8 mouse cellular contexts compared by ENCODE assay signal in genomic region chr19:27395481-27395880, GRCm38 (mm10). TPM values are rescaled to one million over a fixed set of nuclear protein-coding genes. Genes with fewer than 3 reads are reported as not detected.
DNase-seq lines count a peak whose midpoint lies in the region; ATAC-seq and TF ChIP-seq lines count a peak whose summit lies in the region.

No protein-coding gene starts in this region.

- intact Hi-C loops in left cerebral cortex, postnatal 10 days (cut with DNase I), result loop anchor here (5.0 kb wide), 1 partner anchor 148 kb away; no protein-coding TSS in a partner anchor

- H3K9me3 ChIP-seq in hindbrain, embryonic 12.5 days (replicated peaks), result no peaks in the 10 kb centered on the region
- no peaks in the 10 kb centered on the region for H3K9me3 ChIP-seq in hindbrain, embryonic 14.5 days (ENCODE audit: control insufficient read depth, low read length)
- no peaks in the 10 kb centered on the region for H3K9me3 ChIP-seq in MEL (replicated peaks; ENCODE audit: insufficient read depth, low read length)
- no peaks in the 10 kb centered on the region for H3K9me3 ChIP-seq in hindbrain, postnatal 0 days (ENCODE audit: low read length)
- no peaks in the 10 kb centered on the region for H3K9me3 ChIP-seq in lung, postnatal 0 days (ENCODE audit: low read length)

- H3K36me3 ChIP-seq in hindbrain, embryonic 12.5 days, result peaks cover 84% of the 10 kb centered on the region
- H3K36me3 ChIP-seq in hindbrain, embryonic 14.5 days (replicated peaks; ENCODE audit: control insufficient read depth, insufficient read depth), result peaks cover 81% of the 10 kb centered on the region
- peaks cover 0 to 44% of the 10 kb centered on the region in 2 experiments; a peak in 2 of 4 replicates for H3K36me3 ChIP-seq in MEL (ENCODE audit: control insufficient read depth in 1 of 2, insufficient read depth in 2 of 2, low read length in 2 of 2)
- peaks cover 29% of the 10 kb centered on the region for H3K36me3 ChIP-seq in hindbrain, postnatal 0 days (ENCODE audit: insufficient read depth, low read length)
- peaks cover 18% of the 10 kb centered on the region; the same call in 1 of the 2 replicates for H3K36me3 ChIP-seq in lung, postnatal 0 days (ENCODE audit: insufficient read depth, low read length)

- no peak for TF ChIP-seq RAD21 in MEL (IDR thresholded peaks at IDR 0.05; ENCODE audit: low read depth, low read length)

- 92% methylated on average over 8 of the region's 8 CpGs for WGBS in hindbrain, embryonic 12.5 days
- 92% methylated on average over 8 of the region's 8 CpGs for WGBS in hindbrain, embryonic 14.5 days
- 89% methylated on average over 8 of the region's 8 CpGs for WGBS in hindbrain, postnatal 0 days
- WGBS in lung, postnatal 0 days, result 74% methylated on average over 8 of the region's 8 CpGs

- no peak for TF ChIP-seq POLR2A in MEL (IDR thresholded peaks at IDR 0.05; ENCODE audit: control insufficient read depth in 1 of 2, insufficient read depth in 1 of 2, low read depth in 1 of 2, low read length in 2 of 2, poor library complexity in 1 of 2)

- no peaks in the 10 kb centered on the region for H3K27me3 ChIP-seq in hindbrain, embryonic 12.5 days
- H3K27me3 ChIP-seq in hindbrain, embryonic 14.5 days (ENCODE audit: control insufficient read depth, insufficient read depth, low read length), result no peaks in the 10 kb centered on the region
- no peaks in the 10 kb centered on the region for H3K27me3 ChIP-seq in MEL (ENCODE audit: control insufficient read depth in 1 of 2, insufficient read depth in 2 of 2, low read length in 2 of 2)
- no peaks in the 10 kb centered on the region for H3K27me3 ChIP-seq in hindbrain, postnatal 0 days (ENCODE audit: insufficient read depth, low read length)
- H3K27me3 ChIP-seq in lung, postnatal 0 days (replicated peaks; ENCODE audit: insufficient read depth, low read length), result no peaks in the 10 kb centered on the region

- H3K4me3 ChIP-seq in hindbrain, embryonic 12.5 days, result no peak overlapping the region
- no peak overlapping the region for H3K4me3 ChIP-seq in hindbrain, embryonic 14.5 days (replicated peaks; ENCODE audit: low read length)
- H3K4me3 ChIP-seq in MEL (ENCODE audit: control insufficient read depth in 1 of 2, insufficient read depth in 1 of 2, low read depth in 2 of 2, low read length in 2 of 2), result no peak overlapping the region
- no peak overlapping the region for H3K4me3 ChIP-seq in hindbrain, postnatal 0 days (ENCODE audit: low read length)
- H3K4me3 ChIP-seq in lung, postnatal 0 days (ENCODE audit: low read depth, low read length), result no peak overlapping the region

- H3K4me1 ChIP-seq in hindbrain, embryonic 12.5 days, result no peaks in the 10 kb centered on the region
- no peaks in the 10 kb centered on the region for H3K4me1 ChIP-seq in hindbrain, embryonic 14.5 days (replicated peaks; ENCODE audit: control insufficient read depth, insufficient read depth, low read length)
- H3K4me1 ChIP-seq in MEL (ENCODE audit: control insufficient read depth in 1 of 2, insufficient read depth in 2 of 2, low read length in 2 of 2), result no peaks in the 10 kb centered on the region
- H3K4me1 ChIP-seq in hindbrain, postnatal 0 days (ENCODE audit: insufficient read depth, low read length), result no peaks in the 10 kb centered on the region
- no peaks in the 10 kb centered on the region for H3K4me1 ChIP-seq in lung, postnatal 0 days (ENCODE audit: insufficient read depth, low read depth, low read length)

- peak; percentile 13 to 38 (median 16); a peak in 3 of 6 replicates for TF ChIP-seq CTCF in MEL (IDR thresholded peaks at IDR 0.05 in 2 of 3, conservative IDR thresholded peaks at IDR 0.05 in 1 of 3; ENCODE audit: control insufficient read depth in 1 of 3, insufficient read depth in 1 of 3, low read depth in 2 of 3, low read length in 3 of 3, poor library complexity in 1 of 3, severe bottlenecking in 1 of 3)
- TF ChIP-seq CTCF in hindbrain, postnatal 0 days (IDR thresholded peaks at IDR 0.05; ENCODE audit: low read depth), result peak; percentile 63
- peak; percentile 57 for TF ChIP-seq CTCF in lung, postnatal 0 days (IDR thresholded peaks at IDR 0.05)

- H3K9ac ChIP-seq in hindbrain, embryonic 12.5 days, result no peak overlapping the region
- no peak overlapping the region for H3K9ac ChIP-seq in hindbrain, embryonic 14.5 days
- no peak overlapping the region for H3K9ac ChIP-seq in MEL (ENCODE audit: control insufficient read depth, low read depth, low read length, poor library complexity, severe bottlenecking)
- H3K9ac ChIP-seq in hindbrain, postnatal 0 days (replicated peaks; ENCODE audit: low read length), result no peak overlapping the region
- H3K9ac ChIP-seq in lung, postnatal 0 days (replicated peaks; ENCODE audit: low read depth), result no peak overlapping the region

- no peak for DNase-seq in hindbrain, embryonic 14.5 days (ENCODE audit: low spot score)
- DNase-seq in MEL (ENCODE audit: low read depth, low spot score), result peak; percentile 51
- no peak for DNase-seq in hindbrain, postnatal 0 days (ENCODE audit: low spot score)
- peak; percentile 43 for DNase-seq in lung, postnatal 0 days (ENCODE audit: low spot score)
- no peak for DNase-seq in urinary bladder, postnatal 36 days (ENCODE audit: low spot score in 2 of 2)
- DNase-seq in left cerebral cortex, postnatal 10 days (ENCODE audit: extremely low spot score in 1 of 2, low spot score in 2 of 2), result no peak
- DNase-seq in gastrocnemius, adult 18-20 months (ENCODE audit: low spot score), result no peak

- 0 out of 2 replicates have a peak, but pooled peaks have one; percentile 8 for ATAC-seq in hindbrain, embryonic 12.5 days (ENCODE audit: low FRiP score)
- no peak for ATAC-seq in hindbrain, embryonic 14.5 days (ENCODE audit: low FRiP score)
- ATAC-seq in hindbrain, postnatal 0 days, result peak; percentile 61; the same call in 1 of the 2 replicates
- peak; percentile 90 for ATAC-seq in lung, postnatal 0 days

- H3K4me2 ChIP-seq in hindbrain, embryonic 12.5 days (replicated peaks), result no peak overlapping the region
- H3K4me2 ChIP-seq in hindbrain, embryonic 14.5 days (replicated peaks), result no peak overlapping the region
- H3K4me2 ChIP-seq in hindbrain, postnatal 0 days (ENCODE audit: low read depth, low read length), result no peak overlapping the region
- H3K4me2 ChIP-seq in lung, postnatal 0 days (replicated peaks; ENCODE audit: low read depth, low read length), result no peak overlapping the region

- H3K79me2 ChIP-seq in MEL (ENCODE audit: control insufficient read depth, insufficient read depth, low read length, poor library complexity), result no peaks in the 10 kb centered on the region

- TF ChIP-seq EP300 in MEL (IDR thresholded peaks at IDR 0.05; ENCODE audit: low read depth in 1 of 2, low read length in 2 of 2), result no peak
- no peak for TF ChIP-seq EP300 in lung, postnatal 0 days (IDR thresholded peaks at IDR 0.05)

- no peak overlapping the region for H3K27ac ChIP-seq in hindbrain, embryonic 12.5 days
- H3K27ac ChIP-seq in hindbrain, embryonic 14.5 days, result no peak overlapping the region
- H3K27ac ChIP-seq in MEL (ENCODE audit: control insufficient read depth, low read depth, low read length), result no peak overlapping the region
- H3K27ac ChIP-seq in hindbrain, postnatal 0 days, result no peak overlapping the region
- H3K27ac ChIP-seq in lung, postnatal 0 days (ENCODE audit: low read length), result no peak overlapping the region

TF ChIP-seq in MEL, 35 proteins besides CTCF, POLR2A, EP300 and RAD21:
- no peak for TF ChIP-seq MEF2A (IDR thresholded peaks at IDR 0.05; ENCODE audit: extremely low read depth, insufficient replicate concordance, low read depth, low read length, poor library complexity, severe bottlenecking)
- TF ChIP-seq MAX (IDR thresholded peaks at IDR 0.05; ENCODE audit: low read length), result no peak
- no peak for TF ChIP-seq NRF1 (IDR thresholded peaks at IDR 0.05; ENCODE audit: insufficient read depth, low read depth, low read length, poor library complexity, severe bottlenecking)
- TF ChIP-seq ZKSCAN1 (IDR thresholded peaks at IDR 0.05; ENCODE audit: low read depth, low read length), result no peak
- peak; percentile 37; the same call in 1 of the 2 replicates for TF ChIP-seq ELF1 (IDR thresholded peaks at IDR 0.05; ENCODE audit: low read depth, low read length)
TF ChIP-seq in MEL: peak in this region for 1.

RNA-seq across cellular contexts. Expression of gene Pum3, which starts 34.1 kb away (rescaled TPM):
- polyA plus RNA-seq in hindbrain, embryonic 12.5 days (2016; fragmentation: Nextera tagmentation; extraction: Ambion mirVana), result 79.8 and 85.6 TPM in 2 replicates
- 58.8 and 59.3 TPM in 2 replicates for polyA plus RNA-seq in hindbrain, embryonic 14.5 days (2014; fragmentation: Nextera tagmentation; extraction: Ambion mirVana)
- total RNA-seq in MEL (2012; rRNA removed), result 88.6 and 98.3 TPM in 2 replicates
- polyA plus RNA-seq in MEL (2012; ENCODE audit: insufficient read depth in 1 of 2, insufficient read length in 2 of 2, low read depth in 1 of 2, low replicate concordance in 2 of 2, missing spikeins in 1 of 2), result 100 to 1,000 TPM; 166 to 181 TPM
- total RNA-seq in hindbrain, postnatal 0 days (2014; rRNA removed), result 13.1 and 15.7 TPM in 2 replicates
- polyA plus RNA-seq in hindbrain, postnatal 0 days (2015; fragmentation: Nextera tagmentation; extraction: Ambion mirVana), result 50.3 and 58.9 TPM in 2 replicates
- 41.1 and 47.9 TPM in 2 replicates for polyA plus RNA-seq in lung, postnatal 0 days (2015; fragmentation: Nextera tagmentation; extraction: Ambion mirVana)
- 10 to 100 TPM; 90.9 to 96.2 TPM for total RNA-seq in left cerebral cortex, postnatal 10 days (2021)
- 10 to 100 TPM; 18.5 to 25.6 TPM for total RNA-seq in gastrocnemius, adult 18-20 months (2021)

Comparison
In these comparisons a context has a peak if more than half of its experiments do, and no peak if none do; other contexts are left out.
1. DNase-seq: peak in MEL (single experiment) and lung, postnatal 0 days (single experiment); none in hindbrain, embryonic 14.5 days (single experiment), hindbrain, postnatal 0 days (single experiment), urinary bladder, postnatal 36 days (0 of 2), left cerebral cortex, postnatal 10 days (0 of 2) and gastrocnemius, adult 18-20 months (single experiment).
2. Peak in every context shown above with its lines, with median percentiles within 50 percentile points of each other: CTCF ChIP-seq.